Mouse (Mus musculus): ENCODE measurements around the gene Yes1.

- TF ChIP-seq CTCF (IDR thresholded peaks at IDR 0.05; ENCODE audit: borderline replicate concordance, insufficient read depth, low read depth, low read length) = no peak
- TF ChIP-seq POLR2A (IDR thresholded peaks at IDR 0.05; ENCODE audit: borderline replicate concordance, insufficient read depth, low read length) = no peak
Measured at GRCm38 (mm10) chr5:32720416-32720815, 109.4 kb downstream of the Yes1 start.
